Mouse (Mus musculus) lung, adult 2 months (tissue): ENCODE results near the gene Gpr68.

Experiments
- CTCF ChIP-seq: fragments of 200-500 bp; IDR thresholded peaks from 2 replicates; pipeline ENCODE4 v1.5.1; 2011; ENCODE audit warnings: mild to moderate bottlenecking, low read length, control low read depth; ENCODE audit not compliant: insufficient read depth
- POLR2A ChIP-seq: fragments of 200-500 bp; IDR thresholded peaks from 2 replicates; pipeline ENCODE4 v1.6.1; 2011; ENCODE audit warnings: low read depth, mild to moderate bottlenecking, control low read depth, low read length, borderline replicate concordance; ENCODE audit errors: extremely low read depth

GRCm38 (mm10) chr12:100849421-100850138, 58.4 kb downstream of the Gpr68 start:
- TF ChIP-seq CTCF = peak; percentile 35; the same call in 1 of the 2 replicates
- no peak for TF ChIP-seq POLR2A
